Mouse (Mus musculus): ENCODE results near the gene Anxa4. TPM values are rescaled to one million over a fixed set of nuclear protein-coding genes. Genes with fewer than 3 reads are reported as not detected.

Gene Anxa4
- polyA plus RNA-seq, 1 experiment from 2014 or later: 167 TPM

GRCm38 (mm10) chr6:86752843-86753485 is 40.4 kb downstream of the Anxa4 start:
- WGBS: 52% methylated on average over 5 of the region's 5 CpGs
- H3K9ac ChIP-seq (ENCODE audit: low read length): no peak overlapping the region
- DNase-seq (ENCODE audit: low spot score): no peak
- H3K4me1 ChIP-seq (replicated peaks; ENCODE audit: control insufficient read depth, insufficient read depth, low read length): no peaks in the 10 kb centered on the region
- H3K4me2 ChIP-seq (ENCODE audit: low read length): no peak overlapping the region
- H3K27me3 ChIP-seq (replicated peaks; ENCODE audit: control insufficient read depth, insufficient read depth, low read length): no peaks in the 10 kb centered on the region
- no peak overlapping the region for H3K27ac ChIP-seq (ENCODE audit: low read depth)
- ATAC-seq (replicated peaks; ENCODE audit: low FRiP score, low TSS enrichment, low read depth): peak; percentile 42; the same call in 1 of the 2 replicates
- H3K9me3 ChIP-seq (ENCODE audit: control insufficient read depth, low read length): no peaks in the 10 kb centered on the region
- 0 out of 2 replicates have a peak, but pooled peaks cover 4% of the 10 kb centered on the region for H3K36me3 ChIP-seq (ENCODE audit: control insufficient read depth, insufficient read depth, low read length)
- no peak overlapping the region for H3K4me3 ChIP-seq (ENCODE audit: low read depth, low read length)

- H3K36me3 ChIP-seq (ENCODE audit: control insufficient read depth, insufficient read depth, low read length): 0 out of 2 replicates have a peak, but pooled peaks cover 1% of the 10 kb centered on the region
- no peak overlapping the region for H3K4me3 ChIP-seq (ENCODE audit: low read depth, low read length)
- 90% methylated on average over 4 of the region's 4 CpGs for WGBS
- H3K4me1 ChIP-seq (replicated peaks; ENCODE audit: control insufficient read depth, insufficient read depth, low read length): no peaks in the 10 kb centered on the region
- no peak overlapping the region for H3K4me2 ChIP-seq (ENCODE audit: low read length)
- no peaks in the 10 kb centered on the region for H3K9me3 ChIP-seq (ENCODE audit: control insufficient read depth, low read length)
- H3K9ac ChIP-seq (ENCODE audit: low read length): no peak overlapping the region
- H3K27me3 ChIP-seq (replicated peaks; ENCODE audit: control insufficient read depth, insufficient read depth, low read length): no peaks in the 10 kb centered on the region
- H3K27ac ChIP-seq (ENCODE audit: low read depth): no peak overlapping the region
- ATAC-seq (replicated peaks; ENCODE audit: low FRiP score, low TSS enrichment, low read depth) (no peak), DNase-seq (ENCODE audit: low spot score) (no peak)
These were observed 42.4 kb downstream of the Anxa4 start for GRCm38 (mm10) chr6:86750961-86751360.

- 68% methylated on average over 4 of the region's 4 CpGs for WGBS
- no peaks in the 10 kb centered on the region for H3K9me3 ChIP-seq (ENCODE audit: control insufficient read depth, low read length)
- no peaks in the 10 kb centered on the region for H3K27me3 ChIP-seq (replicated peaks; ENCODE audit: control insufficient read depth, insufficient read depth, low read length)
- H3K9ac ChIP-seq (ENCODE audit: low read length): no peak overlapping the region
- no peak overlapping the region for H3K4me2 ChIP-seq (ENCODE audit: low read length)
- H3K27ac ChIP-seq (ENCODE audit: low read depth): no peak overlapping the region
- ATAC-seq (replicated peaks; ENCODE audit: low FRiP score, low TSS enrichment, low read depth): no peak
- DNase-seq (ENCODE audit: low spot score): no peak
- no peaks in the 10 kb centered on the region for H3K36me3 ChIP-seq (ENCODE audit: control insufficient read depth, insufficient read depth, low read length)
- no peak overlapping the region for H3K4me3 ChIP-seq (ENCODE audit: low read depth, low read length)
- H3K4me1 ChIP-seq (replicated peaks; ENCODE audit: control insufficient read depth, insufficient read depth, low read length): no peaks in the 10 kb centered on the region
These were observed 43.6 kb downstream of the Anxa4 start for GRCm38 (mm10) chr6:86749817-86750216.

- Histone ChIP-seq H3K36me3 (ENCODE audit: control insufficient read depth, insufficient read depth, low read length) (no peaks in the 10 kb centered on the region), H3K27me3 (replicated peaks; ENCODE audit: control insufficient read depth, insufficient read depth, low read length) (no peaks in the 10 kb centered on the region), H3K4me2 (ENCODE audit: low read length) (no peak overlapping the region), H3K9me3 (ENCODE audit: control insufficient read depth, low read length) (no peaks in the 10 kb centered on the region), H3K9ac (ENCODE audit: low read length) (no peak overlapping the region), H3K4me1 (replicated peaks; ENCODE audit: control insufficient read depth, insufficient read depth, low read length) (no peaks in the 10 kb centered on the region), H3K27ac (ENCODE audit: low read depth) (no peak overlapping the region), H3K4me3 (ENCODE audit: low read depth, low read length) (no peak overlapping the region)
- ATAC-seq (replicated peaks; ENCODE audit: low FRiP score, low TSS enrichment, low read depth): no peak
- no peak for DNase-seq (ENCODE audit: low spot score)
These were observed 46.2 kb downstream of the Anxa4 start for GRCm38 (mm10) chr6:86747171-86747570.

- H3K27me3 ChIP-seq (replicated peaks; ENCODE audit: control insufficient read depth, insufficient read depth, low read length): no peaks in the 10 kb centered on the region
- ATAC-seq (replicated peaks; ENCODE audit: low FRiP score, low TSS enrichment, low read depth) (no peak), DNase-seq (ENCODE audit: low spot score) (no peak)
- H3K9me3 ChIP-seq (ENCODE audit: control insufficient read depth, low read length): no peaks in the 10 kb centered on the region
- H3K4me1 ChIP-seq (replicated peaks; ENCODE audit: control insufficient read depth, insufficient read depth, low read length): no peaks in the 10 kb centered on the region
- WGBS: 36% methylated on average over 3 of the region's 3 CpGs
- H3K4me3 ChIP-seq (ENCODE audit: low read depth, low read length): no peak overlapping the region
- no peak overlapping the region for H3K9ac ChIP-seq (ENCODE audit: low read length)
- H3K36me3 ChIP-seq (ENCODE audit: control insufficient read depth, insufficient read depth, low read length): no peaks in the 10 kb centered on the region
- no peak overlapping the region for H3K27ac ChIP-seq (ENCODE audit: low read depth)
- H3K4me2 ChIP-seq (ENCODE audit: low read length): no peak overlapping the region
These were observed 52.7 kb downstream of the Anxa4 start for GRCm38 (mm10) chr6:86740652-86741051.

- H3K27me3 ChIP-seq (replicated peaks; ENCODE audit: control insufficient read depth, insufficient read depth, low read length): no peaks in the 10 kb centered on the region
- no peak overlapping the region for H3K9ac ChIP-seq (ENCODE audit: low read length)
- H3K27ac ChIP-seq (ENCODE audit: low read depth): no peak overlapping the region
- DNase-seq (ENCODE audit: low spot score) (no peak), ATAC-seq (replicated peaks; ENCODE audit: low FRiP score, low TSS enrichment, low read depth) (no peak)
- H3K4me3 ChIP-seq (ENCODE audit: low read depth, low read length): no peak overlapping the region
- no peaks in the 10 kb centered on the region for H3K36me3 ChIP-seq (ENCODE audit: control insufficient read depth, insufficient read depth, low read length)
- no peaks in the 10 kb centered on the region for H3K9me3 ChIP-seq (ENCODE audit: control insufficient read depth, low read length)
- H3K4me2 ChIP-seq (ENCODE audit: low read length): no peak overlapping the region
- peaks cover 3% of the 10 kb centered on the region; the same call in 1 of the 2 replicates for H3K4me1 ChIP-seq (replicated peaks; ENCODE audit: control insufficient read depth, insufficient read depth, low read length)
- 77% methylated on average over 6 of the region's 6 CpGs for WGBS
These were observed 56.6 kb downstream of the Anxa4 start for GRCm38 (mm10) chr6:86736830-86737229.

GRCm38 (mm10) chr6:86736313-86736712 is 57.1 kb downstream of the Anxa4 start:
- DNase-seq (ENCODE audit: low spot score): no peak
- 82% methylated on average over 4 of the region's 4 CpGs for WGBS

GRCm38 (mm10) chr6:86733183-86733876 is 60.1 kb downstream of the Anxa4 start, which contains the start of gene Gmcl1:
TSS of gene Gmcl1 (minus strand) at chr6:86733383.
- DNase-seq (ENCODE audit: low spot score) (peak; percentile 92), ATAC-seq (replicated peaks; ENCODE audit: low FRiP score, low TSS enrichment, low read depth) (peak; percentile 93)
- peak within 1 kb of the TSS; percentile 94 for H3K4me3 ChIP-seq (ENCODE audit: low read depth, low read length)
- H3K27me3 ChIP-seq (replicated peaks; ENCODE audit: control insufficient read depth, insufficient read depth, low read length): no peaks in the 10 kb centered on the region
- peaks cover 8% of the 10 kb centered on the region for H3K4me1 ChIP-seq (replicated peaks; ENCODE audit: control insufficient read depth, insufficient read depth, low read length)
- under 1% methylated on average over 49 of the region's 59 CpGs for WGBS
- peak within 1 kb of the TSS; percentile 77 for H3K9ac ChIP-seq (ENCODE audit: low read length)
- no peaks in the 10 kb centered on the region for H3K9me3 ChIP-seq (ENCODE audit: control insufficient read depth, low read length)
- no peaks in the 10 kb centered on the region for H3K36me3 ChIP-seq (ENCODE audit: control insufficient read depth, insufficient read depth, low read length)
- peak within 1 kb of the TSS; percentile 33; the same call in 1 of the 2 replicates for H3K27ac ChIP-seq (ENCODE audit: low read depth)
- peak within 1 kb of the TSS; percentile 94 for H3K4me2 ChIP-seq (ENCODE audit: low read length)

More at GRCm38 (mm10) chr6:86736313-86736712, 57.1 kb downstream of the Anxa4 start:
- Histone ChIP-seq H3K4me1 (replicated peaks; ENCODE audit: control insufficient read depth, insufficient read depth, low read length) (peaks cover 5% of the 10 kb centered on the region), H3K36me3 (ENCODE audit: control insufficient read depth, insufficient read depth, low read length) (no peaks in the 10 kb centered on the region), H3K27me3 (replicated peaks; ENCODE audit: control insufficient read depth, insufficient read depth, low read length) (no peaks in the 10 kb centered on the region), H3K9me3 (ENCODE audit: control insufficient read depth, low read length) (no peaks in the 10 kb centered on the region), H3K27ac (ENCODE audit: low read depth) (no peak overlapping the region), H3K9ac (ENCODE audit: low read length) (no peak overlapping the region), H3K4me3 (ENCODE audit: low read depth, low read length) (no peak overlapping the region), H3K4me2 (ENCODE audit: low read length) (no peak overlapping the region)
- ATAC-seq (replicated peaks; ENCODE audit: low FRiP score, low TSS enrichment, low read depth): no peak

All from intestine, embryonic 14.5 days (tissue).